ENCODE assay signal across 9 mouse cellular contexts in genomic region chr12:27932382-27933140, GRCm38 (mm10).
A peak's percentile ranks its signal among the peaks of the same experiment; 100 is the strongest.
DNase-seq lines count a peak whose midpoint lies in the region; ATAC-seq lines count a peak whose summit lies in the region.
"Had no signal": no experiment of that assay in that cellular context is flagged by ENCODE, and none has a peak within 500 bp of the region (broad histone marks: within the 10 kb centered on the region; RNA-seq: fewer than 3 reads in every experiment).

No protein-coding gene starts in this region.

- H3K9ac ChIP-seq in embryonic facial prominence, embryonic 11.5 days (replicated peaks; ENCODE audit: low read length), result no peak overlapping the region
- no peak overlapping the region for H3K9ac ChIP-seq in hindbrain, embryonic 14.5 days
- H3K9ac ChIP-seq: liver, embryonic 13.5 days had no signal

- 26% methylated on average over 7 of the region's 7 CpGs for WGBS in embryonic facial prominence, embryonic 11.5 days
- WGBS in hindbrain, embryonic 14.5 days, result 38% methylated on average over 7 of the region's 7 CpGs
- 38% methylated on average over 7 of the region's 7 CpGs for WGBS in midbrain, embryonic 10.5 days

- H3K9me3 ChIP-seq in embryonic facial prominence, embryonic 11.5 days (replicated peaks; ENCODE audit: control insufficient read depth, low read length), result no peaks in the 10 kb centered on the region
- H3K9me3 ChIP-seq in hindbrain, embryonic 14.5 days (ENCODE audit: control insufficient read depth, low read length), result no peaks in the 10 kb centered on the region
- H3K9me3 ChIP-seq in midbrain, embryonic 10.5 days (replicated peaks), result no peaks in the 10 kb centered on the region
- H3K9me3 ChIP-seq: liver, embryonic 13.5 days had no signal

- no peak overlapping the region for H3K4me3 ChIP-seq in embryonic facial prominence, embryonic 11.5 days (ENCODE audit: low read depth, low read length)
- H3K4me3 ChIP-seq in hindbrain, embryonic 14.5 days (replicated peaks; ENCODE audit: low read length), result no peak overlapping the region
- no peak overlapping the region for H3K4me3 ChIP-seq in midbrain, embryonic 10.5 days
- H3K4me3 ChIP-seq: liver, embryonic 13.5 days had no signal

- no peak overlapping the region for H3K4me2 ChIP-seq in embryonic facial prominence, embryonic 11.5 days (ENCODE audit: low read depth, low read length)
- H3K4me2 ChIP-seq in hindbrain, embryonic 14.5 days (replicated peaks), result no peak overlapping the region
- H3K4me2 ChIP-seq: liver, embryonic 13.5 days had no signal

- H3K27ac ChIP-seq in embryonic facial prominence, embryonic 11.5 days (replicated peaks; ENCODE audit: low read depth, low read length), result no peak overlapping the region
- H3K27ac ChIP-seq in hindbrain, embryonic 14.5 days, result peak overlapping the region; percentile 67
- H3K27ac ChIP-seq in midbrain, embryonic 10.5 days (replicated peaks), result peak overlapping the region; percentile 65; the same call in 1 of the 2 replicates
- H3K27ac ChIP-seq: liver, embryonic 13.5 days had no signal

- no peak for ATAC-seq in cerebellum, adult (ENCODE audit: insufficient number of reproducible peaks, low FRiP score, low TSS enrichment)
- peak; percentile 71 for ATAC-seq in embryonic facial prominence, embryonic 11.5 days (replicated peaks; ENCODE audit: insufficient number of reproducible peaks, low FRiP score, low TSS enrichment, low read depth)
- peak; percentile 51; the same call in 1 of the 2 replicates for ATAC-seq in hindbrain, embryonic 14.5 days (ENCODE audit: low FRiP score)
- ATAC-seq in CD4-positive, CD25-positive, alpha-beta regulatory T cell, adult 4 months, result no peak

- H3K4me1 ChIP-seq in embryonic facial prominence, embryonic 11.5 days (ENCODE audit: control insufficient read depth, insufficient read depth, low read length), result peaks cover 6% of the 10 kb centered on the region
- H3K4me1 ChIP-seq in hindbrain, embryonic 14.5 days (replicated peaks; ENCODE audit: control insufficient read depth, insufficient read depth, low read length), result peaks cover 27% of the 10 kb centered on the region
- H3K4me1 ChIP-seq in midbrain, embryonic 10.5 days, result peaks cover 22% of the 10 kb centered on the region
- H3K4me1 ChIP-seq: liver, embryonic 13.5 days had no signal

- DNase-seq in cerebellum, postnatal 10 days, result peak; percentile 31 to 52
- DNase-seq in embryonic facial prominence, embryonic 11.5 days (ENCODE audit: low spot score), result peak; percentile 56
- no peak for DNase-seq in hindbrain, embryonic 14.5 days (ENCODE audit: low spot score)
- DNase-seq in midbrain, embryonic 10.5 days (ENCODE audit: low spot score), result peak; percentile 12
- no peak for DNase-seq in B cell, adult 2 months
- DNase-seq in kidney, postnatal 4 days, result no peak
- DNase-seq: liver, embryonic 13.5 days had no signal

- no peaks in the 10 kb centered on the region for H3K36me3 ChIP-seq in embryonic facial prominence, embryonic 11.5 days (replicated peaks; ENCODE audit: control insufficient read depth, insufficient read depth, low read depth, low read length)
- no peaks in the 10 kb centered on the region for H3K36me3 ChIP-seq in hindbrain, embryonic 14.5 days (replicated peaks; ENCODE audit: control insufficient read depth, insufficient read depth)
- no peaks in the 10 kb centered on the region for H3K36me3 ChIP-seq in midbrain, embryonic 10.5 days
- H3K36me3 ChIP-seq: liver, embryonic 13.5 days had no signal

- H3K27me3 ChIP-seq in embryonic facial prominence, embryonic 11.5 days (ENCODE audit: control insufficient read depth, insufficient read depth, low read length), result no peaks in the 10 kb centered on the region
- no peaks in the 10 kb centered on the region for H3K27me3 ChIP-seq in hindbrain, embryonic 14.5 days (ENCODE audit: control insufficient read depth, insufficient read depth, low read length)
- no peaks in the 10 kb centered on the region for H3K27me3 ChIP-seq in midbrain, embryonic 10.5 days (ENCODE audit: low read depth, poor library complexity, severe bottlenecking)
- H3K27me3 ChIP-seq: liver, embryonic 13.5 days had no signal

Comparison
In these comparisons a context has a peak if more than half of its experiments do, and no peak if none do; other contexts are left out.
1. DNase-seq: peak in cerebellum, postnatal 10 days (2 of 2), embryonic facial prominence, embryonic 11.5 days (single experiment) and midbrain, embryonic 10.5 days (single experiment); none in hindbrain, embryonic 14.5 days (single experiment), B cell, adult 2 months (0 of 2) and kidney, postnatal 4 days (0 of 2).
2. ATAC-seq: peak in embryonic facial prominence, embryonic 11.5 days (single experiment) and hindbrain, embryonic 14.5 days (single experiment); none in cerebellum, adult (single experiment) and CD4-positive, CD25-positive, alpha-beta regulatory T cell, adult 4 months (single experiment).